Mouse (Mus musculus) retina, postnatal 7 days (tissue): Measurements from ENCODE around the gene Vwa7.
"Not testable (repeated sequence)": the region's sequence is repeated elsewhere in the genome, so short reads cannot be mapped to it uniquely, and the experiment has no call there.

Experiments used
- DNase-seq: peaks from one replicate; pipeline ENCODE4 v3.0.0-alpha.2; 2012; ENCODE audit warnings: low read depth, low spot score

Gene Vwa7

DNA sequence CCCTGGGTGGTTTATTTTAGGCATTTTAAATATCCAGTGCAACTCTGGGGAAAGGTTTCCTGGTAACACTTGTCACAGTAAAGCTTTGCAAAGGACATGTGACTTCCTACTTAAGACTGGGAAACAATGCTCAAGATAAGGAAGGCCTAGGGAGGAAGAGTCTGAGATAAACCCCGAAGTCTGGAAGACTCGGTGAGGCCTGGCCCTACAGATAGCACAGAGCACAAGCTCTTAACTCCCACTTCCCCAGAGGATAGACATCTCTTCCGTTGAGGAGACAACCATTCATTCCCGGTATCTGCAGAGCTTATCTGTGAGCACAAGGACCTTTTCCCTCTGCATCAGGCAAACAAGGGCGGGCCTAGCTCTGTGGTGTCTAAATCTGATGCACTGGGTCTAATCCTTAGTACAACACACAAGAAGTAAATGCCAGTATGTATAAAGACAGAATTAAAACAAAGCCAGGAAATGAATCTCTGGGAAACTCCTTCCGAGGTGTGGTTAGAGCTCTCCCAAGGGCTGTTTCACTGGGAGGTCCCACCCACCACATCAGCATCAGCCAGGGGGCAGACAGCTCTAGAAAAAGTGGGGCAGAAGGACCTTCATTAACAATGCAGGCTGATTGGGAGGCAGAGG is 5.6 kb downstream of the Vwa7 start:
- DNase-seq = no peak

DNA sequence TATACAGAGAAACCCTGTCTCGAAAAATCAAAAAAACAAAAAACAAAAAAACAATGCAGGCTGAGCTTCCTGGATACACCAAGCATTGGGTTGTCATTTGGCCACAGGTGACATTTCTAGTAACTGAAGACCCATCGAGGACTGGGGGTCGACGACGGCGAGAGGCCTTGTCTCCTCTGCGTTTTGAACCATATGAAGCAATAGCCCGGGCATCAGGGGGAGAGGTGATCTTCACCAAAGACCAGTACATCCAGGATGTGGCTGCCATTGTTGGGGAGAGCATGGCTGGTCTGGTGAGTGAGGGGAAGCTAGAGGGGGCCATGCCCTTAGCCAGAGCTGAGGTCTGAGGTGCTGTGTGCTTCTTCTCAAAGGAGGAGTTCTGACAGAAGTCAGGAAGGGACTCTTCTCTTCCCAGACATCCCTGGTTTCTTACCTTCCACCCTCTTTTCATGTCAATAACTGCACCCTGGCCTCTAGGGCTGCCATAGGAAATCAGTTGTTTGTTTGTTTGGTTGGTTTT is 6.2 kb downstream of the Vwa7 start:
- no peak for DNase-seq

DNA sequence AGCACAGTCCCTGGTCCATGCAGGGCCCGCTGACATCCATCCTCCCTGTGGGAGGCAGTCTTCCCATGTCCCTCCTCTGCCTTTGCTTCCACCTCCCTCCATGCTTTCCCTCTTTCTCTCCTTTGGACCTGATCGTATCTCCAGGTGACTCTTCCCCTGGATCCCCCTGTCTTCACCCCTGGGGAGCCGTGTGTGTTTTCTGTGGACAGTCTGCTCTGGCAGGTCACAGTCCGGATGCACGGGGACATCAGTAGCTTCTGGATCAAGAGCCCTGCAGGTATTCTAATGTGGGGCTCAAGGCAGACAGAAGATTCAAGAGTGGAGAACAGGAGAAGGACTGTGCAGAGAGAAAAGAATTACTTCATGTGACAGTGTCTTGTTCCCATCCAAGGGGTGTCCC is 6.8 kb downstream of the Vwa7 start:
- DNase-seq = no peak

DNA sequence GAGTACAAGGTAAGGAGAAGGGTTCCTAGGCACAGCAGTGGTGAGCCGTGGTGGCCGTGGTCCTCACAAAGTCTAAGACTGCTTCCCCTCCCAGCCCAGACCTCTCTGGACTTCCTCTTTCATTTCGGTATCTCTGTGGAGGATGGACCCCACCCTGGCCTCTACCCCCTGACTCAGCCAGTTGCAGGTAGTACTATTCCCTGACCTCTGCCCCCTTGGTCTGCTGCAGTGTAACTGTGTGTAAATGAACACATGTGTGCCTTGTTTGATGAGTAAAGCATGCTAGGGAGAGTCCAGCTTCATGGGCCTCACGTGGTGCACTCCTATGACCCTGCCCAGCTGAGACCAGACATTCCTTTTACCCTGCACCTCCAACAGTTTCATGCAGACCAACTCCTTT is 7.4 kb downstream of the Vwa7 start:
- no peak for DNase-seq

DNA sequence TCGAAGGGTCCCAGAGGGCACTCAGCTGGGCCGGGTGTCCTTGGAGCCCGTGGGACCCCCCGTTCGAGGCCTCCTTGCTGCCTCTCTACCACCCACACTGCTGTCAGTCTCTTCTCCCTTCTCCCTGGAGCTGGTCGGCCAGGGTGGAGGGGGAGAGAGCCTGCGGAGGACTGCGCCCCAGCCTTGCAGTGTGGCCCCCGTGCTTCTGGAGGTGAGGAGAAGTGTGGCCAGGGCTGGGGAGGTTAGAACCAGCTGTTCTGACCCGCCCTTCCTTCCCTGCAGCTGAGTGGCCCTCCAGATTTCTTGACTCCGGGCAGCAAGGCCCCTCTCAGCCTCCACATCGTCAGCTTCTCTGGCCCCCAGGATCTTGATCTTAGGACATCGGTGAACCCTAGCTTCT is 7.9 kb downstream of the Vwa7 start:
- no peak for DNase-seq

DNA sequence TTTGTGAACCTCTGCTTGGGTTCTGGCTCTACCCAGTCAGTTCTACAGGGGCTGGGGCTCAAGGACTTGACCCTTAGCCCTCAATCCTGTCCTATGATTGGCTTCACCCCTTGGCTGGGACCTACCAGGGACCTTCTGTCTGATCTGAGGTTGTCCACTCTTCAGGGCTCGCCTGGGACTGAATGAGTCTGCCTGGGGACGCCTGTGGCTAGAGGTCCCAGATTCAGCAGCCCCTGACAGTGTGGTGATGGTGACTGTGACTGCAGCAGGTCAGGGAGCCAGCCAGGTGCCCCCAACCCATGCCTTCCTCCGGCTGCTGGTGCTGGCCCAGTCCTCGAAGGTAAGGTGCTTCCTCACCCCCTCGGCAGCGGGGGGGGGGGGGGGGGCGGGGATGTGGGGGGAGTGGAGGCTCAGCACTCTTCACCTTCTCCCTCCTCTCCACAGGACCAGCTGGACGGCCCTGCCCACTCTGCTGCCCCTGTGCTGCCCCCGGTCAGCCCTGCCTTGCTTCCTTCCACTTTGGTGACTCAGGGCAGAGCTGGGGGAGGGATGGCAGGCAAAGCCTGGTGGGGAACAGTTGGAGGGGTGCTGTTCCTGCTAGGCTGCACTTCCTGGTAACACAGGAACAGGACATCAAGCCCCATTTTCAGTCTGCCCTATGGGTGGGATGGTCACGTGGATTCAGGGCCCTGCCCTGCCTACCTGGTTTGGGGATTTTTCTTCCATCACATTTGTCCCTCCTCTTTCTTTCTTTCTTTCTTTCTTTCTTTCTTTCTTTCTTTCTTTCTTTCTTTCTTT is 8.5 kb downstream of the Vwa7 start:
- DNase-seq = no peak

DNA sequence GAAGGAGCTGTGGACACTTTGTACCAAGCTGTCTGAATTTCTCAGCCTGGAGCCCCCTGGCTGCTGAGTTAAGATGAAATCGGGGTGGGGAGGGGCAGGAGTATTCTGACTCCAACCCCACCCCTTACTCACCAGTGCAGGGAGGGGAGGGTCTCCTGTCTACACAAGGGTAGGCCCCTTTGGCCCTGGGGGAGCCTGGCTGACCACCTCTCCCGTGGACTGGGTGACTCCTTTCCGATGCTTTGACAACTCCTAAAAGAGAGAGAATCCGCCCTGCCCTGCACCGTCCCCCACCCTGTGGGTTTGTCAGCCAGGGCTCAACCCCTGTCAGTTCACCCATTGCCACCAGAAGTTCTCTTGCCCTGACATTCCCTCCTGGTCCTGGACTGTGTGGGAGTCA is 9.8 kb downstream of the Vwa7 start:
- no peak for DNase-seq

DNA sequence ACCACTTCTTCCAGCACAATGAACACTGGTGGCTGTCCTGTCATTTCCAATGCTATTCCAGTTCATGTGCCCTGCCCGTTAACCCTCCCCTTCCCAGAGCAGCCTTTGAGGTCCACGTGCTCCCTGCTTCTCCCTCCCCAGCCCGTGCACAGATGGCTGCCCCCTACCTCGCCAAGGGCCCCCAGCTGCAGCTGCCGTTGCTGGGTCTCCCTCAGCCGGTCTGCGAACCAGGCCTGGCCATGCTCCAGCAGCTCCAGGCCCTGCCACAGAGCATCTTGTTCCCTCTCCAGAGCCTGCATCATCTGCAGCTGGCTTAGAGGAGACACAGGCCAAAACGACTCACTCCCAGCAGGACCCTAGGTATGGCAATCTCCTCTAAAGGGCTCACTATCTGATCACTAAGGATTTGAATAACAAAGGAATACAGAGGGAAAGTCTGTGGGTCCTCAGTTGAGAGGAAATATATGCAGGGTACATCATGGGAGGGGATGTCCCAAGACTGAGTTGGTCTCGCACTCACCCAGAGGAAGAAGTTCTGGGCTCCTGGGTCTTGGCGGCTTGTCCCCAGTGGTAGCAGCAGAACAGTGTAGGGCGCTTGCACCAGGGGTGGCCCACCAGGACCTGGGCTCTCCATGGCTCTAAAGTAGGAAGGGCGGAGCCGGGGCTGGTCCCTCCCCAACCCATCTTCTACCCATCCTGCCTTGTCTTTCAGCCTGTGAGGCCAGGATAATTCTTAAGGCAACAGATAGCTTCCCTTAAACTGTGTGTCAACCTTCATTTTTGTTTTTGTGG is 11.1 kb downstream of the Vwa7 start, which contains the start of gene Sapcd1:
Gene Sapcd1, minus strand, starts transcription at position 740 of the 792 bp plus-strand sequence.
- no peak for DNase-seq

DNA sequence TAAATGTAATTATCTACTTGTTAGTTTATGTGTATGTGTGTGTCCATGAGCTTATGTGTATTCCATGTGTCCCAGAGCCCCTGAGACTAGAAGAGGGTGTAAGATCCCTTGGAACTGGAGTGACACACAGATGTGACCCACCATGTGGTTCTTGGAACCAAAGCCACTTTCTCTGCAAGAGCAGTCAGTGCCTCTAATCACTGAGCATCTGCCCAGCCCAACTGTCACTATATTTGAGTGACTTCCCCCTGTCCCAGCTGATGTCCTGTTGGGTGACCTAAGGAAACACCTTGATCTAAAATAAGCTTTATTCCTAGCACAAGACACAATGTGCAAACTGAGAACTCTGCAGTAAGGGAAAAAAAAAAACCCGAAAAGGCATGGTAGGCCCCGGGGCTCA is 11.9 kb downstream of the Vwa7 start:
- no peak for DNase-seq

DNA sequence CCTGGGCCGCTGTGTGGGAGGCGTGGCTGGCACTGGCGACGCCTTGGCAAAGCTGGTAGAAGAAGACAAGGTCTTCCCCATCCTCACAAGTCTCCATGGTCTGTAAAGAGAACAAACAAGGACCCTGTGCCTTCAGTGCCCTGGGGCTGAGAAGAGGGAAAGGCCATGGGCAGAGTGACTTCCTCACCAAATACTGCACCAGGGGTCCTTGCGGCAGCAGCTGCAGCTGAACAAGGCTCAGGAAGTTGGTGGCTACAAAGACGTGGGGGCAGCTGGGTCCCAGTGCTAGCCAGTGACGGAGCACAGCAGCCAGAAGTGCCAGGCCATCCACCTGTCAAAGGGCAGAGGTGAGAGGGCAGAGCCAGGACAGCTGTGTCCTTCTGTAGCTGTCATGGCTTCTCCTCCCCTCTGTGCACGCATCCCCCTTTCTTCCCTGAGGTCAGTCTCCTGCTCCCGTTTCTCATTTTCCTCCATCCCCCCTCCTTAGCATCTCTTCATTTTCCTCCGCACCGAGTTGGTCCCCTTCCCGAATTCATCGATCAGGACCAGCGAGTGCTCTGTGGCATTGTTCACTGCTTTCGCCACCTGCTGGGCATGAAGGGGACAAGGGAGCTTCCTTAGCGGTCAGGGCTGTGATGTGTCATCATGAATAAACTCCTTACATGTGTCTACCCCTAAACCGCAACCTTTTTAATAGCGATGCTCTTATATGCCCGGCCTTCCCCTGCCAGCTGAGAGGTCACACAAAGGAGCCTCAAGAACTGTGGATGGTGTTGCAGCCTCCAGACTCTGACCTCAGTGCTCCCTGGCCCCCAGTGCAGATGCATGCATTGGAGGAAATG is 13.5 kb downstream of the Vwa7 start:
- DNase-seq = no peak

DNA sequence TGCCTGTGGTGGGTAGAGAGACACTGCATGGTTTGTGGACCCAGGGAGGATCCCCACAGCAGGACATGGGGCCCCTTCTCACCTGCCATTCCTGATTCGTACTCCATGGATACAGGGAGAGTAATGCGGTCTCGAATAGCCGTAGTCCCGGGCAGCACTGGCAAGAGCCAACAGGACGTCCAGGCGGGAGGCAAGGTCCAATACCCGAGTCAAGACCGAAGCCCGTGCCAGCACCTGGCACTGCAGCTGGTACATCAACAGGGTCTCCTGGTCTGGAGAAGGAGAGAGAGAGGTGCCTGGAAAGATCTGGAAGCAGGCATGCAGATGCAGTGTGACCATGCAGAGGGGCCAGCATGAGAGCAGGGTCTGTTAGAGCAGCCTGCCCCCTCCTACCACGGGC is 14.9 kb downstream of the Vwa7 start:
- no peak for DNase-seq

DNA sequence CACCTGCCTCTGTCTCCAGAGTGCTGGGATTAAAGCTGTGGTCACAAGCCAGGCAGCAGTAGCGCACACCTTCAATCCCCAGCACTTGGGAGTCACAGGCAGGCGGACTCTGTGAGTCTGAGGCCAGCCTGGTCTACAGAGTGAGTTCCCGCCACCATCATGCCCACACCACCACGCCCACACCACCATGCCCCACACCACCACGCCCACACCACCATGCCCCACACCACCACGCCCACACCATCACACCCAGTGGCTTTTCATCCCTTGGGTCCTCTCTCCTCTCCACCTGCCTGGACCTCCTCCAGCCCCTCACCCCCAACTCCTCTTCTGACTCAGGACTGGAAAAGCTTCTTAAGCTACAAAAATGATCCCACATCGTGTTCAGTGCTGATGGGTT is 15.5 kb downstream of the Vwa7 start:
- no peak for DNase-seq

DNA sequence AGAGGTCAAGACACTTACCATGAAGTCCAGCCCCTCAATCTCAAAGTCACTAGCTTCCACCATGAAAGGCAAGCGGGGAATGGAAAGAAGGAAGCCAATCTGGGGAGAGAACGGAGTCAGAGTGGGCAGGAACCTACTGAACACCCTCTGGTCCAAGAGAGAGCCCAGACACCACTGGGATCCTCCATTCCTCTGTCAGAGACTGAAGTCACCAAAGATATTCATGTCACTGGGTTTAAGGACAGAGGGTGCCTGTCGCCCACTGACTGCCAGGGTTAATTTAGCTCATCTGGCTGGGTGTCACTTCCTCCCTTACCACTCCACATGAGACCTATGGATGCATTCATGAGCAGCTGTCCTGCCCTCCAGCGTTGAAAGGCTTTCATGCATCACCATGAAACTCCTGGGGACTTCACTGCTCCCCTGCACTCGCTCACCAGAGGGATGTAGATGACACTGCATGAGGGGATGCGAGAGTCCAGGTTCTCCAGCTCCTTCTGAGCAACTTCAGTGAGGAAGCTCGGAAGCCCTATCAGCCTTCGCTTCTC is 16.0 kb downstream of the Vwa7 start:
- no peak for DNase-seq

DNA sequence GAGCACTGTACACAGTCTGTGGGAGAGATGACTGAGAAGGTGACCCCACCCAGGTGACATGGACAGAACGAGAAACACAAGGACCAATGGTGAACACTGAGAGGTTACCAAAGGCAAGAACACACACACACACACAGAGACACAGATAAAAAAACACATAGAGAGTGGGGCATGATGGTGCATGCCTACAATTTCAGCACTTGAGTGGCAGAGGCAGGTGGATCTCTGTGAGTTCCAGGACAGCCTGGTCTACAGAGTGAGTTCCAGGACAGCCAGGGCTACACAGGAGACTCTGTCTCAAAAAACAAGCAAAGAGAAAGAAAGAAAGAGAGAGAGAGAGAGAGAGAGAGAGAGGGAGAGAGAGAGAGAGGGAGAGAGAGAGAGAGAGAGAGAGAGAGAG is 17.3 kb downstream of the Vwa7 start:
- DNase-seq = not testable (repeated sequence)

DNA sequence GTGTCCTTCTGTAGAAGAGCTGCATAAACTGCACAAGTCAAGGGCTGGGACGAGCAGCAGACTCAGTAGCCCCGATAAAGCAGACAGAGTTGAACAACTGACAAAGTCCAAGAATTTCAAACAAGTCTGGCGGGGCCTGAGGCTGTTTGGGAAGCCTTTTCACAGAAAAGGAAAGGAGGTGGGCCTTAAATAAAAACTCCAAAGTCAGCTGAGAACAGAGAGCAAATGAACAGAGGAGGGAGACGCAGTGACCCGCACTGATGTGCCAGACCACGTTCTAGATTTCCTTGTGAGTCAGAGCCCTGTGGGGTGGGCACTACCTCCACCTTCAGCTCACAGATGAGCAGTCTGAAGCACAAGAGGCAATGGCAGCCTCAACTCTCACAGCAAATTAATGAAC is 18.5 kb downstream of the Vwa7 start:
- DNase-seq = no peak

DNA sequence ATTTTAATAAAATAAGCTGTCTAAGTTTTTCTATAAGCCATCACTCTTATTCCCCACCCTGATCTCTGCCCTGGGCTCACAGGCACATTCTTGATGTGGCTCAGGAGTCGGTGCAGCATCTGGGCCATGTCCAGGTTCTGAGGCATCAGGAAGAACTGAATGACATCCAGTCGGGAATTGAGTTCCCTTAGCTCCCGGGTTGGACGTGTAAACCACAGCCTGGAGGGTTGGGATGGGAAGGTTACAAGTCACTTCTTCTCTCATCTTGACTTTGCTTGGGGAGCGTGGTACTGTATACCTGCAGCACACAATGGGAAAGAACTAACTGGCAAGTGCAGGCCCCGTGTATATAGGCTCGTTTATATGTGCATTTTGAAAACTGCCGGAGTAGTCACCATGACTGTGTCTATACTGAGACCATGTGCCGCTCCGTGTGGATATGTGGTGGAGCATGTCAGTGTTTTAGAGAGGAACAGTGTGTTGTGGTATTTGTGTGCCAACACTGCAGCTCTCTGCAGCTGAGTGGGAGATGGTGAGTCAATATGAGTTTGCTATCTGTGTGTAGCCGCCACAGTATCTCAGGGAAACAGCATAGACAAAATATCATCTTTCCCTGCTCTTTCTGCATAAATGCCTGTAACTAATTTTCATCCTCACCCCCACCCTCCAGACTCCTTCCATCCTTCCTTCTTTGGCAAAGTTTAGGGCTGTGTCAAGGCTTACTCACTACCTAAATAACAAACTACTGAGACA is 22.9 kb downstream of the Vwa7 start:
- DNase-seq = no peak

DNA sequence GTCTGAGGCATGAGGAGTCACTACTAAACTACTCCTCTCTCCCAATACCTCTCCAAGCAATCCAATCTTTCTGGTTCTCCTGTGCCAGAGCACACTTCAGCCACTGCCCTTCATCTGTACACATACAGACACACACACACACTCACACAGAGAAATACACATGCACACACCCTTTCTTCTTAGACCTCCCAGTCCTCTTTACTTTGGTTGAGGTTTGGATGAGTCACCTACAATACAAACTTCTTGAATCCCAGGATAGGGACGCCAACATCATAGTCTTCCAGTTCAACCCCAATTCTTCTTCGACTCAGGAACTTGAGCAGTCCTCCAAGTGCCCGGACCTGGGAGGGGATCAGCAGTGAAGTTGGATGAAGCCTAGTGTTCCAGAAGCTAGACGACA is 27.4 kb downstream of the Vwa7 start:
- DNase-seq = no peak

DNA sequence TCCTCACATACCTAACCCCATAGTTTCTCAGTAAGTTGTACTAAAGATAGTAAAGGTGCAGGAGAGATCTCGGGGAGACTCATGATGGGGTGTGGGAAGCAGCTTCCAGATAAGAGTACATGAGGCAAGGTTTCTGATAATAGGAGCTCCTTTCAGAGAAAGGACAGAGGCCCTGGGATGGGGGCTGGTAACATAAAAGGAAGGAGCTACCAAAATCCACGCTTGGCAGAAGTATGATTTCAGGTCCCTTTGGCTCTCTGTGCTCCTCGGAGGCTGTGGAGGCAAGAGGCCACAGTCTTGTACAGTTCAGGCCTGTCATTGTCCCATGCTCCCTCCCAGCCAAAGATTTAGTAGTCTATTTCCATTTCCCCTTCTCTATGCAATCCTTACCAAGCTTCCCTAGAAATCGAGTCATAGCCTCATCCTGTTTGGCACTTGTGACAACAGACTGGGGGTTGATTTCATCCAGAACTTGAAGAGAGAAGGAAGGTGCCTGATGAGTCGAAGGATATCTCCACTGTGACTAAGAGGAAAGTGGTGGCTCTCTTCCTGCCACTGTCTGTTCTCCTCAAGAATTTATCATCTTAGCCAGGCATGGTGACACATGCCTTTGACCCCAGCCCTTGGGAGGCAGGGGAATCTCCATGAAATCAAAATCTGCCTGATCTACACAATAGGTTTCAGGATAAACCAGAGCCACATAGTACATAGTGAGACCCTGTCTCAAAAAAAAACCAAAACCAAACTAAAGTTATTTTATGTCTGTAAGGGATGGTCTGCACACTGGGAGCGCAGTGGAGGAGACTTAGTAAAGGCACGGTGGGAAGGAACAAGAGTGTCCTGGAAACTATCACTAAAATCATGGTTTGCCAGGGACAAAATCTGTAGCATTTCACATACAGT is 28.8 kb downstream of the Vwa7 start:
- no peak for DNase-seq
